Mouse (Mus musculus): ENCODE measurements around the gene Uts2b. TPM values are rescaled to one million over a fixed set of nuclear protein-coding genes. Genes with fewer than 3 reads are reported as not detected.
"Not testable (repeated sequence)": the region's sequence is repeated elsewhere in the genome, so short reads cannot be mapped to it uniquely, and the experiment has no call there.

Gene Uts2b
- total RNA-seq, 2 experiments from 2014 or later = not detected

DNA sequence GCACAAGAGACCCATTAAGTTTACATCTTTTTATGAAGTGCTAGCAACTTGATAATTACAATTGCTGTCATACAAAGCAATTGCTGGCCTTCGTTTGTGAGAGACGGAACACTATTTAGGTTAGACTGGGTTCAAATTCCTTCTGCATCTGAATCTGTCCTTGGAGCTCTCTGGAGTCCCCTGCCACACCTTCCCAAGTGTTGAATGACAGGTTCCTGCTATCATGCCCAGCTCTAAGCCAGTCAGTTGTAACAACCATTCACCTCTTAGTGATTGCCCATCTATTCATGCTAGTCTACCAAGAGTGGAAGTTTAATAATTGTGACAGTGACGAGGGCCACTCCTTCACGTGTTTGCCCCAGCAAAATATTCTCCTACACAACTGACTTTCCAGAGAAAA is 12.2 kb upstream of the Uts2b start:
- DNase-seq = no peak
- intact Hi-C loops (cut with DNase I; ENCODE audit: low total_unique reads) = no loop called here

DNA sequence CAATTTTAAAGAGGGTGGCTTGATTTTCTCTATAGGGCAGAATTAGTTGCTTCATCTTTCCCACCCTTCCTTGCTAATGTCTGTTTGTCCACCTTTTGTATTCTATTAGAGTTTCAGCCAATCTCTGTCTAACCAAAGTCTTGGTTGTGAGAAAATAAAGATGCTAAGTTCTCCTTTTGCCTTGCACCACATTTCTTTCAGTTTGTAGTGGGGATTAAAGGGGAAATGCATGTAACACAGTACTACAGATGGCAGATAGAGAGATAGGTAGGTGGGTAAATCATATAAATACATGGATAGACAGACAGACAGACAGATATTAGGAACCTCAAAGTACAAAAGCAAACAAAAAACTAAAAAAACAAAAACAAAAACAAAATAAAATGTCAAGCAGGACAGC is 6.5 kb upstream of the Uts2b start:
- intact Hi-C loops (cut with DNase I; ENCODE audit: low total_unique reads) = no loop called here
- DNase-seq = no peak

DNA sequence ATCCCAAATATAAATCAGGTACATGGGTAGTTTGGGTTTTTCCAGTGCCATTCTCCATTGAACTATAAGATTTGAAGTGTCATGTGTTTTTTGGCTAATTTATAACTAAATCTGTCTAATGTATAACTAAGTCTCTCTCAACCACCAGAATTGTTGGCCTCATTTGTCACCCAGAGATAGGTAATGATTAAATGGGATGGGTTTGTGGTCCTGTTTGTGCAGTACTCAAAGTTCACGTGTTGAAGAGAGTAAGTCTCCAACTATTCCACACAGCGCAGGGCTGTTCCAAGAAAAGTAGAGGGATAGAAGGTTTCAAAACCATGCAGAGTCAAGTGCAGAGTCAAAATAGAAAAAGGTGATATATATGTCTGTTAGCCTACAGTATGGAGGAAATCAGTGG is 5.3 kb upstream of the Uts2b start:
- intact Hi-C loops (cut with DNase I; ENCODE audit: low total_unique reads) = no loop called here

DNA sequence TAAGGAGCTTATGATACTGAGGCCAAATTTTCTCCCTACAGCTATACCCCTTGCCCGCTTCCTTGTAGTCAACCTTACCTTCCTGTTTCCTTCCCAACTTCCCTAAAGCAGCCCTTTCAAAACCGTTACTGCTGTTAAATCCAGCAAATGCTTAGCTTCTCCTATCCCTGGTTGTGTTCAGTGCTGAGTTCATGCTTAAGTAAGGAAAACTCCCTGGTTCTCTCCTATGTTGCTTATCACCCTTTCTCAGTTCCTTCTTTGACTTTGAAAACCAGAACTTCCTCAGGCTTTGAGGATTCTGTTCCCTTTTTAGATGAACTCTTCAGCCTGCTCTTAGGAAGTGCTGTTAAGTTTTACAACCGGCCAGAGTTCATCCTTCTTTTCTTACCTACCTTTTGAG is 4.1 kb upstream of the Uts2b start:
- intact Hi-C loops (cut with DNase I; ENCODE audit: low total_unique reads) = no loop called here
- no peak for DNase-seq

More for the DNA sequence above, 5.3 kb upstream of the Uts2b start:
- no peak for DNase-seq

DNA sequence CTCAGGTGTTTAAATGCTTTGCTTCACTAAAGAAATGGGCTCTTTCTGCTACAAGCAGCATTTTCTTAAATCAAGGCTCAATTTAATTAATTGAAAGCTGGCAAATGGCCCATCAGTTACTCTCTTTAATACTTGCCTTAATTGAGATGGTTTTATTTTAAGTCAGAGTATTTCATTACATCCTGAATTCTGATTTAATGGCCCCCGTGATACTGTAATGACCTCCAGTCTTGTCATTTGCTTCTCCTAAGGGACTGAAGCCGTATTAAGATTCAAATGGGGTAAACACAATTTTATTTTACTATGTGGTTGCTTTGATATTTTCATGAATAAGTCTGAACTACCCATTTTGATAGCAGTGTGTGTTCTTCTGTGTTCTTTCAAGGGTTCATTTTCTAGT is 661 bp upstream of the Uts2b start:
- intact Hi-C loops (cut with DNase I; ENCODE audit: low total_unique reads) = no loop called here
- DNase-seq = no peak

DNA sequence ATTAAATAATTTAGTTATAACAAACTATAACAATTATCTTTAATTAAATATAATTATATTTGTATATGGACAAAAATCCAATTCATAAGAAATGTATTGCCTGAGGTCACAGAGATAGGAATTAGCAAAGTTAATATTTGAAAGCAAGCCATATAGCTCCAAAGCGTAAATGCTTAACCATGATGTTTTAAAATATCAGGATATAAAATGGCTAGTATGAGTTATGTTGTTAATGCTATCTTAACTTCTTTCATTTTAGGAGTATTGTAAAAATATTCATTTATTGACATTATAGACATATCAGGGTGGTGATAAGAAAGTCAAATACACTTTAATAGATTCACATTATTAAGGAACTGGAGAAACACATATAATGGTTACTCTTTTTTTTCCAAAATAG is 10.0 kb downstream of the Uts2b start:
- intact Hi-C loops (cut with DNase I; ENCODE audit: low total_unique reads) = no loop called here
- no peak for DNase-seq

DNA sequence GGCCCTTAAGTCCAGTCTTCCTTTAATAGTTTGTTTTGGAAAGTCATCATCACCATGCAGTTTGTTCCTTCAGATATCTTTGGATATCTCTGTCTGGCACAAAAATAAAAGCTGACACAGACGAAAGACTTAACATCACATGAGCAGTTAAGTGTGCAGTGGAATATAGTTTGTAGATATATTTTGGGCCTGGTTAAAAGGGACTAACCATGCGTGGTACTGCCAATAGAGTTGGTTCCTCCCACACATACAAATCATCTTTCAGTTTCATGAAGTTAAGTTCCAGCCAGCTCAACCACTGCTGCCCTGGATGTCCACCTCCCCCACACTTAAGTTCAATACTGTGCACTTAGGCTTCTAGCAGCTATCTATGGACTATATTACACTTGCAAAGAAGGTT is 15.6 kb downstream of the Uts2b start:
- intact Hi-C loops (cut with DNase I; ENCODE audit: low total_unique reads) = no loop called here

DNA sequence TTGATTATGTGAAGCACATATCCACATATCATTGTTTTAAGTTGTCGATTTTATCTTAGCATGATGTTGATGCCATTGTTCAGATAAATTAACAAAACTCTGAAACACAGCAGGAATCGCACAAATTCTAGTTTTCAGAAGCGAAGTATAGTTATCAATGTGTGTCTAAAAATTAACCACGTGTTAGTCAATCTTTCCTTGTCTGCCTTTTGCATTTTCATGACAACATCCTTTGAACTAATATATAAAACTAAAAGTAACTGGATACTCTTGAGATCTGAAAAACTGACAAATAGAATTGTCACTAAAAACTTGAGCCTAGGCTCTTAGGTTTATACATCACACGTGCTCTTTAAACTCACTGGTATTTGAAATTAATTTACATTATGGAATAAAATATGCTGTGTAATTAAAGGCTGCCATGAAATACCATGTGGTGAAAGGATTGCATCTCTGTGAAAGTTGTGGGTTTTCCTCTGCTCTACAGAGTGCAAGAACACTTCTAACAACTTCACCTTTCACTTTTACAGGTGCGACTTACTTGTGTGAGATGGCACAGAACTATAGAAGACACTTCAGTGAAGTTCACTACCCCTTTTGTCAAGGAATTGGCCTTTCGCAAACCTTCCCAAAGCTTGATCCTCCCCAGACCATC is 20.0 kb downstream of the Uts2b start:
- intact Hi-C loops (cut with DNase I; ENCODE audit: low total_unique reads) = no loop called here
- no peak for DNase-seq

More for the DNA sequence above, 15.6 kb downstream of the Uts2b start:
- no peak for DNase-seq

DNA sequence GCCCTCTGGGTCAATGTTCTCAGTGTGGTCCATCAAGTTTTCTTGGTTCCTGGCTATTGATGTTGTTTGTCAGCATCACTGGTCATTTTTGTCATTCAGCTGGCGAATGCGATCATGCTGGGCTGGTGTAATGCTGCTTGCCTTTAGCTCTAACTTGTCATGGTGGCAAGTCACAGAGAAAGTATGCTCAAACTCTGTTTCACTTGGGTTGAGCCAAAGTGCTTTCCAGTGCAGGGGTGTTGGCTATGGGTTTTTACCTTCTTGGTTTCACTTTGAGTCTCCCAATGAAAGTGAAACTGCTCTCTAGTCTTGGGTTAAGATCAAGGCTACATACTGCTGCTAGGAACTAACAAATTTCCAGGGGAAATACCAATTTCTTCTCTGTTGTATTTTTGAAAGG is 20.8 kb downstream of the Uts2b start:
- intact Hi-C loops (cut with DNase I; ENCODE audit: low total_unique reads) = no loop called here
- DNase-seq = no peak

DNA sequence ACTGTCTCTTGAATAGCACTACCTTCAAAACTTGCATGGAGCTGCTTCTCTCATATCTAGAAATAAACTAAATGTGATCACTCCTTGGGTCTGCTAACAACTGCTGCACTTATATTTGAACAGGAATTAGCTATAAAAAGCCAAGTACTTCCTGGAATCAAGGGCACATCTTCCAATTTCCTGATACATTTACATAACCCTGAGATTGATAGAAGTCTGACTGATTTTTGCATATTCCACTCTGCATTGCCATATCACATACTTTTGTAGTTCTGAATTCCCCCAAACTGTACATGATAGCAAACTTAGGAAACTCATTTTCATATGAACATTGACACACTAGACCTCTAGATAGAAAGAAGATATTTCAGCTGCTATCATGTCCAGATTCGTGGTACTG is 21.7 kb downstream of the Uts2b start:
- no peak for DNase-seq
- intact Hi-C loops (cut with DNase I; ENCODE audit: low total_unique reads) = no loop called here

DNA sequence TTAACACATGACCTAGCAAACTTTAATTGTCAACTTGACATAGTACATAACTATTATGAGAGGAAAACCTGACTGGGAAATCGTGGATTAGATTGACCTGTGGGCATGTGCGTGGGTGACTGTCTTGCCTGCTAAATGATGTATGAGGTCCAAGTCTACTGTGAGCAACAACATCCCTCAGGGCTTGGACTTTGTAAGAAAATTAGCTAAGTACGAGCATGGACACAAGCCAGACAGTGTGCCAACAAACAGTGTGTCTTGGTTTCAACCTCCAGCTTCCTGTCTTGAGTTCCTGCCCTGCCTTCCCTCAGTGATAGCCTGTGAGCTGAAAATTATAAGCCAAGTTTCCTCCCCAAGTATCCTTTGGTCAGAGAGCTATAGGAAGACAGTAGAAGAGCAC is 22.5 kb downstream of the Uts2b start:
- no peak for DNase-seq
- intact Hi-C loops (cut with DNase I; ENCODE audit: low total_unique reads) = no loop called here

DNA sequence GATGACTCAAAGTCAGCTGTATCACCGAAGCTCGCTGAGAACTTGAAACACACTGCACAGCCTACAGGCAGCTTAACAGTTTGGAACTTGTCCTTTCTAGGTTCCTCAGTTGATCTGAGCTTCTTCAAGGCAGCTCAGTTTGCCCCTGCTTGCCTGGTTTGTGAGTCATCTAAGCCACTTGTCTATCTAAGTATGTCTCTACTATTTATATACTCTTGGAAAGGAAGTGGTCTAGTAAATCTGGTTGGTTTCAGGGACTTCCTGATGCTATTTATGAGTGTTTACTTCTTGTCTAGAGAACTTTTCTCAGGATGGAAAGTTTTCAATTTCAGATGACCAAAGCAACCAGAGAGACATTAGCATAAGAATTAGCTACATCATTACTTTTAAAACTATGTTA is 43.6 kb downstream of the Uts2b start:
- intact Hi-C loops (cut with DNase I; ENCODE audit: low total_unique reads) = no loop called here
- DNase-seq = no peak

DNA sequence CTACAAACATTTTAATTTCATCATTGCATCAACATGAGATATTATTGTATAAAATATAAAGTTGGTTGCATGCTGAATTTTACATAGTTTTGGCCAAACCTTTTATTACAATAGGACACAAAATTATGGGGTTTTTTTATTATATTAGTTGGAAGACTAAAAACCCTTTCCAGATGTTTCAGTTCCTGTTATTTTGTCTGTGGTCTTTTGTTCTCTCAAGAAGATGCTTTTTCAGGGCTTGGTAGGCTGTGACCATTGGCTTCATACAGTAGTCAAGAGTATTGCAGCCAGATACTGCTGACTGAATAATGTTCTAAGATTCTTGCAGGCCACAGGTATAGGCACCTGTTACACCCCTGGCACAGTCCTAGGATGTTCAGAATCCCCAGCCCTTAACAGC is 48.0 kb downstream of the Uts2b start:
- no peak for DNase-seq
- intact Hi-C loops (cut with DNase I; ENCODE audit: low total_unique reads) = no loop called here

DNA sequence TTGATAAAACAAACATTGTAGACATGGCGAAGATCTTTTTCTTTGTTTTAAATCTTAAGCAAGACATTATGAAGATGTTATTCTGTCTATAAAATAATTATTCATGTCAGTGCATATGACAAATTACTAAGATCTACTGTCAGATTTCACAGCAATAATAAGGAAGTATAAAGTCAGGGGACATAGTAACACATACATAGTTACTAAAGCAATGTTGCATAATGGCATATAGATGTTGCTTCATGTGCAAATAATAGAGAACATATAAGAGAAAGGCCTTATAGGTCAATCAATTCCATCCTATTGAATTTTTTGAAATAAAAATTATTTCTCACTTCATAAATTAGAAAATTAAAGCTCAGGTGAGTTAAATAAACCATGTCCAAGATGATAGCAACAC is 50.9 kb downstream of the Uts2b start:
- intact Hi-C loops (cut with DNase I; ENCODE audit: low total_unique reads) = no loop called here
- no peak for DNase-seq

DNA sequence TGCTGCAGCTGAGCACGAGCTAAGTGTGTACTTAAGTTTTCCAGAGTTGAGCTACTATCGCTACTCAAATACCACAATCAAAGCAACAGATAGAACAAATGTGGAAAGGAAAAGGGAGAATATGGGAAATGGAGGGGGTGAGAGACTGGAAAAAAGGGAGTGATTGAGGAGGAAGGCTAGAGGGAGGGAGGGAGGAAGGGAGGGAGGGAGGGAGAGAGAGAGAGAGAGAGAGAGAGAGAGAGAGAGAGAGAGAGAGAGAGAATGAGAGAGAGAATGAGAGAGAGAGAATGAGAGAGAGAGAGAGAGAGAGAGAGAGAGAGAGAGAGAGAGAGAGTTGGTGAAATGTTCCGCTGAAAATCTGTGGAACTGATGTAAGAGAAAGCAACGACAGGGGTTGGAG is 62.9 kb downstream of the Uts2b start, which contains the start of gene Ostn:
Gene Ostn (plus strand): TSS at position 301 of the 400 bp plus-strand sequence.
- DNase-seq; intact Hi-C loops (cut with DNase I; ENCODE audit: low total_unique reads): not testable (repeated sequence)

Other genes starting within 250 kb of the Uts2b start
- gene Ostn, start 62.8 kb downstream of the Uts2b start, total RNA-seq (2021) = 1 to 10 TPM; 1.5 to 1.8 TPM
- gene Ccdc50, start 18.6 kb upstream of the Uts2b start, total RNA-seq (2021) = 10 to 100 TPM; 66.3 to 78.9 TPM

Measured in gastrocnemius, postnatal 14 days (tissue).